Mouse (Mus musculus): ENCODE measurements around the gene Ptpre. TPM values are rescaled to one million over a fixed set of nuclear protein-coding genes. Genes with fewer than 3 reads are reported as not detected.

Gene Ptpre
- polyA plus RNA-seq, 1 experiment from 2014 or later = 3.1 TPM

DNA sequence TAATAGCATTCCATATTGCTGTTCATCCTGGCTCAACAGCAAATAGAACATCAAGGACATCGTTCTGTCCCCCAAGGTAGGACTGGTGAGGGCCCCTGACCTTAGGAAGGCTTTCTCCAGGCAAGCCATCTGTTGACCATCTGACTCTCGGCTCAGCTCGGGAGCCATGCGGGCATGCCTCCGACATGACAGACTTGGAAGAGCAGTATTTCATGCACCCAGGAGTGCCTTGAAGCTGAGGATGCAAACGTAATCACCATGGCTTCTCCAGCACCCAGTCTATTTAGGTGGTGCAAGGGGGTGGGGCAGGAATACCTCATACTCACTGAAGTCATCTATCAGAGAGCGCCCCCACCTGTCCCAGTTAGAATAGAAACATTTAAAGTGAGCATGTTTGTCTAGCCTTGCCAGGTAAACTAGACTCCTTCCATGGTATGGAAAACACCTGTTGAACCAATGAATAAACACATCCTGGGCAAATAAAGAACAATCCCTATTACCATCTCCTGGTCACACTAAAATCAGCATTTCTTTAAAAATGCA is 95.5 kb downstream of the Ptpre start:
- Histone ChIP-seq H3K9ac (ENCODE audit: low read length) (no peak overlapping the region), H3K4me1 (ENCODE audit: control insufficient read depth in 2 of 2, insufficient read depth in 2 of 2, low read length in 2 of 2) (no peaks in the 10 kb centered on the region), H3K36me3 (ENCODE audit: control insufficient read depth, insufficient read depth, low read length) (no peaks in the 10 kb centered on the region), H3K27ac (replicated peaks in 1 of 2; ENCODE audit: control insufficient read depth in 1 of 2, insufficient read depth in 1 of 2, low read depth in 2 of 2, low read length in 2 of 2) (no peak overlapping the region), H3K4me3 (ENCODE audit: control insufficient read depth in 1 of 2, insufficient read depth in 1 of 2, low read depth in 1 of 2, low read length in 2 of 2) (no peak overlapping the region), H3K4me2 (ENCODE audit: low read length) (no peak overlapping the region), H3K9me3 (ENCODE audit: control insufficient read depth, low read length) (no peaks in the 10 kb centered on the region), H3K27me3 (ENCODE audit: control insufficient read depth, insufficient read depth, low read length) (peaks cover 5% of the 10 kb centered on the region; the same call in 1 of the 2 replicates)
- no peak for ATAC-seq (ENCODE audit: insufficient number of reproducible peaks, insufficient read depth, low FRiP score, low read depth)
- 73% methylated on average over 7 of the region's 7 CpGs for WGBS

DNA sequence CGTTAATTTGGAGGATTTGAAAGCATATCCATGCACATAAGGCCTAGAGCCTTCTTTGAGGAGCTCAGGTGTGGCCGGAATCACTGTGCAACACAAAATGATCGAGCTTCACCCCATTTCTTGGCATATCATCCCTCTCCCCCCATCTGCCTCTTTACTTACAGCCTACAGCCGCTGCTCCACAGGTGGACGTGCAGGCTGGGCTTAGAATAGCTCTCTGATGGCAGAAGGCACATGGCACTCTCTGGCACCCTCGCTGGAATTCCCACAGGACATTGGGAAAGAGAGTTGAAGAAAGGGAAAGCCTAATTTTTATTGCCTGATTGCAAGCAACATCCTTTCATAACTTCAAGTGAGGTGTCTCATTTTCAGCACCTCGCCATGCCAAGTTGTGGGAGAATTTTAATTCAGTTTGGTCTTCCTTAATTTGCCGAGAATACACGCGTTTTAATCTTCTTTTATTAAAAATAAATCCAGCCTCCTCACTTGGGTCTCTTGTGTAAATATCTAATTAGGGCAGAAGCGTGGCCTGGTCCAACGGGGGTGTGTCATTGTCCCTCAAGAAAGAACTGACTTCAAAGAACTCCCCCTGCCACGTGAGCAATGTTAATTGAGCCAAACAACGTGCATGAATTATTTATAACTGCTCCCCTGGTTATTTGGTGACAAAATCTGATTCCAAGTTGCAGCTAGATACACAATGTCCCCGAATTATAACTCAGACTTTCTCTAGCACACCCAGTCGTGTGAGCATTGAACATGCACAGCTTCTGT is 97.8 kb downstream of the Ptpre start:
- no peak overlapping the region for H3K27ac ChIP-seq (replicated peaks in 1 of 2; ENCODE audit: control insufficient read depth in 1 of 2, insufficient read depth in 1 of 2, low read depth in 2 of 2, low read length in 2 of 2)
- peaks cover 5% of the 10 kb centered on the region; the same call in 1 of the 2 replicates for H3K27me3 ChIP-seq (ENCODE audit: control insufficient read depth, insufficient read depth, low read length)
- no peaks in the 10 kb centered on the region for H3K9me3 ChIP-seq (ENCODE audit: control insufficient read depth, low read length)
- H3K4me2 ChIP-seq (ENCODE audit: low read length) = no peak overlapping the region
- 76% methylated on average over 16 of the region's 16 CpGs for WGBS
- no peak overlapping the region for H3K4me3 ChIP-seq (ENCODE audit: control insufficient read depth in 1 of 2, insufficient read depth in 1 of 2, low read depth in 1 of 2, low read length in 2 of 2)
- no peaks in the 10 kb centered on the region for H3K36me3 ChIP-seq (ENCODE audit: control insufficient read depth, insufficient read depth, low read length)
- no peak for ATAC-seq (ENCODE audit: insufficient number of reproducible peaks, insufficient read depth, low FRiP score, low read depth)
- H3K4me1 ChIP-seq (ENCODE audit: control insufficient read depth in 2 of 2, insufficient read depth in 2 of 2, low read length in 2 of 2) = no peaks in the 10 kb centered on the region
- no peak overlapping the region for H3K9ac ChIP-seq (ENCODE audit: low read length)

DNA sequence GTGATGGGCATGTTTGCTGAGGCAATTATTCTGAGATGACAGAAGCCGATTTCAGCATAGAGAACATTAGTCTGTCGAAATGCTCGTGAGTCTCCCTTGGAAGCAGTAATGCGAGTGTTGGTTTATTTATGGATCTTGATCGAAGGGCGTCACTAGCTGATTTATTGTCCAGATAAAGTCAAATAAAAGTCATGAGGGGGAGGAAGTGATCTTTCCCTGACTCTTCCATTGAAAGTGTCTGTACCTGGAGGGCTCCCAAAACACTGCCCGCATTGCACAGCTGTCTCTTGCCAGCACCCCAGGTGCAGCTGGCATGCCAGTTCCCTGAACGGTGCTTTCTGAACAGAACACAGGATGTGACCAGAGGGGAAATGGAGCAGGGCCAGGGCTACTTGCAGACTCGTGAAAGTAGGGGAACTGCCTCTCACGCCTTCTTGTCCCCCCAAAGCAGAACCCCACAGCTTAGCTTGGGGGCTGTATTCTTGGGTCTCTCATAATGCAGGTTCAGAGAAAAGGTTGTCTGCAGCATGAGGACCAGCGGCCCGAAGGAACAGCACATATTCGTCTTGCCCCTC is 100.2 kb downstream of the Ptpre start:
- H3K27ac ChIP-seq (replicated peaks in 1 of 2; ENCODE audit: control insufficient read depth in 1 of 2, insufficient read depth in 1 of 2, low read depth in 2 of 2, low read length in 2 of 2) = no peak overlapping the region
- H3K4me1 ChIP-seq (ENCODE audit: control insufficient read depth in 2 of 2, insufficient read depth in 2 of 2, low read length in 2 of 2) = no peaks in the 10 kb centered on the region
- H3K36me3 ChIP-seq (ENCODE audit: control insufficient read depth, insufficient read depth, low read length) = no peaks in the 10 kb centered on the region
- no peak for ATAC-seq (ENCODE audit: insufficient number of reproducible peaks, insufficient read depth, low FRiP score, low read depth)
- no peaks in the 10 kb centered on the region for H3K9me3 ChIP-seq (ENCODE audit: control insufficient read depth, low read length)
- H3K4me3 ChIP-seq (ENCODE audit: control insufficient read depth in 1 of 2, insufficient read depth in 1 of 2, low read depth in 1 of 2, low read length in 2 of 2) = no peak overlapping the region
- no peak overlapping the region for H3K9ac ChIP-seq (ENCODE audit: low read length)
- no peak overlapping the region for H3K4me2 ChIP-seq (ENCODE audit: low read length)
- H3K27me3 ChIP-seq (ENCODE audit: control insufficient read depth, insufficient read depth, low read length) = peaks cover 5% of the 10 kb centered on the region
- WGBS = 74% methylated on average over 13 of the region's 13 CpGs

DNA sequence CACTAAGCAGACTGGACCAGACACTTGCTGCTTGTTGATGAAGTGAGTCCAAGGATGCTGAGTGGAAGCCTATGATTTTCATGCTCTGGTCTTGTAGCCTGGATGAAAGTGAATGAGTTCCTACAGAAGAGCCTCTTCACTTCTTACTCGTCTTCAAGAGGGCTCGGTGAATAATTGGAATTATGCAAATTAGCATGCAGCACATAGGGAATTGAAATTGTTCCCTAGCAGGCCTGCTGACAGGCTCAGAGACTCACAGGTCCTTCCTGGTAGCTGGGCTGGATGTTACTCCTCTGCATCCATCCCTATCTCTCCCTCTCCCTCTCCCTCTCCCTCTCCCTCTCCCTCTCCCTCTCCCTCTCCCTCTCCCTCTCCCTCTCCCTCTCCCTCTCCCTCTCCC is 102.1 kb downstream of the Ptpre start:
- Histone ChIP-seq H3K9me3 (ENCODE audit: control insufficient read depth, low read length) (no peaks in the 10 kb centered on the region), H3K4me3 (ENCODE audit: control insufficient read depth in 1 of 2, insufficient read depth in 1 of 2, low read depth in 1 of 2, low read length in 2 of 2) (no peak overlapping the region), H3K4me2 (ENCODE audit: low read length) (no peak overlapping the region), H3K4me1 (ENCODE audit: control insufficient read depth in 2 of 2, insufficient read depth in 2 of 2, low read length in 2 of 2) (no peaks in the 10 kb centered on the region), H3K27ac (replicated peaks in 1 of 2; ENCODE audit: control insufficient read depth in 1 of 2, insufficient read depth in 1 of 2, low read depth in 2 of 2, low read length in 2 of 2) (no peak overlapping the region), H3K27me3 (ENCODE audit: control insufficient read depth, insufficient read depth, low read length) (peaks cover 5% of the 10 kb centered on the region), H3K9ac (ENCODE audit: low read length) (no peak overlapping the region), H3K36me3 (ENCODE audit: control insufficient read depth, insufficient read depth, low read length) (no peaks in the 10 kb centered on the region)
- WGBS = 56% methylated on average over 2 of the region's 2 CpGs
- no peak for ATAC-seq (ENCODE audit: insufficient number of reproducible peaks, insufficient read depth, low FRiP score, low read depth)

DNA sequence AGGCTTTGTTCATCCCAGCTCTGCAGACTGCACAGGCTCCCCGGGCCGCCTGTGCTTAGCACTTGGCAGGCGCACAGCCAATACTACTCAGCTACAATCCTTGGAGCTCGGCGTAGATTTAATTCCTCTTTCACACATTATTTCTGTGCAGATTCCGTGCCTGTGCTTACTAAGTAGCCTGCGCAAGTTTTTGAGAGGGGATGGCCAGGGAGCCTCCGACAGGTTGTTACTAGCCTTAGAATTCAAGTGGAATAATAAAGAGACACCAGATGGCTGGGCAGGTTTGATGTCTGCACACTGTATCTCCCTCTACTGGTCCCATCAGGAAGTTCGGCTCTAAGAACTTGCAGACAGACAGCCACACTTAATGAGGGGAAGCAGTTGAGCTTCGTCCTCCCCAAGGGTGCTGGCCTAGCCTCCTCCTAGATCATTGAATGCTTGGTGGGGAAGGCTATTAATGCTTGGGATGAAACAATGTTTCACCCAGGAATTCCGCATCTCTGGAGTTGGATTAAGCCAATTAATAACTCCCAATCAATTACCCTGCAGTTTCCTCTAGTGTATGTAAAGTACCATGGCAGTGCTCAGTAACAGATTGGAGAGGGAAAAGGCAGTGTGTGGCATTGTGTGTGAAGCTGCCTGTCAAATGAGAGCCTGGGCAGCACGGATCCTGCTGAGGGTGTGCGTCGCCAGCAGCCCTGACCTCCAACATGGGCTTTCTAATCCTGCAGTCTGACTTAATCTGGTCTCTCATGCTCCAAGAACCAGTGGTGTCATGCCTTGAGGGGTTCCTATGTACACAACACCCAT is 104.6 kb downstream of the Ptpre start:
- no peak for ATAC-seq (ENCODE audit: insufficient number of reproducible peaks, insufficient read depth, low FRiP score, low read depth)
- no peak overlapping the region for H3K27ac ChIP-seq (replicated peaks in 1 of 2; ENCODE audit: control insufficient read depth in 1 of 2, insufficient read depth in 1 of 2, low read depth in 2 of 2, low read length in 2 of 2)
- no peak overlapping the region for H3K9ac ChIP-seq (ENCODE audit: low read length)
- 64% methylated on average over 14 of the region's 14 CpGs for WGBS
- no peak overlapping the region for H3K4me3 ChIP-seq (ENCODE audit: control insufficient read depth in 1 of 2, insufficient read depth in 1 of 2, low read depth in 1 of 2, low read length in 2 of 2)
- no peaks in the 10 kb centered on the region; the same call in 1 of the 2 replicates for H3K27me3 ChIP-seq (ENCODE audit: control insufficient read depth, insufficient read depth, low read length)
- no peaks in the 10 kb centered on the region for H3K36me3 ChIP-seq (ENCODE audit: control insufficient read depth, insufficient read depth, low read length)
- no peaks in the 10 kb centered on the region for H3K4me1 ChIP-seq (ENCODE audit: control insufficient read depth in 2 of 2, insufficient read depth in 2 of 2, low read length in 2 of 2)
- no peak overlapping the region for H3K4me2 ChIP-seq (ENCODE audit: low read length)
- no peaks in the 10 kb centered on the region for H3K9me3 ChIP-seq (ENCODE audit: control insufficient read depth, low read length)

DNA sequence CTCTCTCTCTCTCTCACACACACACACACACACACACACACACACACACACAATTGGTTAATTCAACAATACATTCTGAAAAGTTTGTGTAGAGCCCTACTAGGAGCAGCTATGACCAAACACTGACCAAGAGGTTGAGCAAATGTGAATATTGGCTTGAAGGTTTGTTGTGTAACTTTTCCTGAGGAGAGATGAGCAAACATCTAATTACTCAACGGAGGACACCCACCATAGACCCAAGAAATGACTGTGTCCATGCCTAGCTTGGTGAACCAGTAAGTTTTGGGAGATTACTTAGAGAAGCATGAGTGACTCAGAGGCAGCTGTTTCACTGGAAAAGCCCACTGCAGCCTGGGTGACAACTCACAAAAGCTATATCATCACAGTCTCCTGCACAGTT is 107.2 kb downstream of the Ptpre start:
- 77% methylated on average over 1 of the region's 1 CpGs for WGBS
- H3K4me3 ChIP-seq (ENCODE audit: control insufficient read depth in 1 of 2, insufficient read depth in 1 of 2, low read depth in 1 of 2, low read length in 2 of 2) = no peak overlapping the region
- H3K9me3 ChIP-seq (ENCODE audit: control insufficient read depth, low read length) = peaks cover 4% of the 10 kb centered on the region; the same call in 1 of the 2 replicates
- H3K9ac ChIP-seq (ENCODE audit: low read length) = no peak overlapping the region
- no peak overlapping the region for H3K4me2 ChIP-seq (ENCODE audit: low read length)
- ATAC-seq (ENCODE audit: insufficient number of reproducible peaks, insufficient read depth, low FRiP score, low read depth) = no peak
- H3K36me3 ChIP-seq (ENCODE audit: control insufficient read depth, insufficient read depth, low read length) = no peaks in the 10 kb centered on the region
- H3K27ac ChIP-seq (replicated peaks in 1 of 2; ENCODE audit: control insufficient read depth in 1 of 2, insufficient read depth in 1 of 2, low read depth in 2 of 2, low read length in 2 of 2) = no peak overlapping the region
- H3K27me3 ChIP-seq (ENCODE audit: control insufficient read depth, insufficient read depth, low read length) = no peaks in the 10 kb centered on the region; the same call in 1 of the 2 replicates
- H3K4me1 ChIP-seq (ENCODE audit: control insufficient read depth in 2 of 2, insufficient read depth in 2 of 2, low read length in 2 of 2) = no peaks in the 10 kb centered on the region

DNA sequence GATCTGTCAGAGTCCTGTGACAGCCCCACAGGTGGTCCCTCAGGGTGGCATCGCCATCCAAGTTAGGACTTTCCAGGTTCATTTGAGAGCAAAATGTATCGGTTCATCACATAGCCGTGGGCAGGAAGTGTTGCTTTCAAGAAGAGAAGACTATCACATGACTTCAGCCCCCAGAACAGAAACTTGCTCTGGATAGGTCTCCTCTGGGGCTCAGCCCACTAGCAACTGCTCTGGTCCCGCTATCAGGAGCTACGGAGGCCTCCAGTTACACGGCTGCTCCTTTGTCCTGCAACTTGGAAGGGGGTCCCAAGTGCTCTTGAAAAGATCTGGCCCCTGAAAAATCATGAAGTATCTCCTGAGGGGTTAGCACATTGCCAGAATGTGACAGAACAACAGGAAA is 109.7 kb downstream of the Ptpre start:
- Histone ChIP-seq H3K4me3 (ENCODE audit: control insufficient read depth in 1 of 2, insufficient read depth in 1 of 2, low read depth in 1 of 2, low read length in 2 of 2) (no peak overlapping the region), H3K36me3 (ENCODE audit: control insufficient read depth, insufficient read depth, low read length) (no peaks in the 10 kb centered on the region), H3K4me2 (ENCODE audit: low read length) (no peak overlapping the region), H3K27ac (replicated peaks in 1 of 2; ENCODE audit: control insufficient read depth in 1 of 2, insufficient read depth in 1 of 2, low read depth in 2 of 2, low read length in 2 of 2) (no peak overlapping the region), H3K9ac (ENCODE audit: low read length) (no peak overlapping the region), H3K27me3 (ENCODE audit: control insufficient read depth, insufficient read depth, low read length) (no peaks in the 10 kb centered on the region; the same call in 1 of the 2 replicates), H3K4me1 (ENCODE audit: control insufficient read depth in 2 of 2, insufficient read depth in 2 of 2, low read length in 2 of 2) (no peaks in the 10 kb centered on the region), H3K9me3 (ENCODE audit: control insufficient read depth, low read length) (peaks cover 4% of the 10 kb centered on the region; the same call in 1 of the 2 replicates)
- WGBS = 64% methylated on average over 6 of the region's 6 CpGs
- ATAC-seq (ENCODE audit: insufficient number of reproducible peaks, insufficient read depth, low FRiP score, low read depth) = no peak
